Mouse (Mus musculus) small intestine, adult 2 months (tissue): ENCODE results near the gene Edem1.

Source experiments
- CTCF ChIP-seq: fragments of 200-500 bp; IDR thresholded peaks from 2 replicates; pipeline ENCODE4 v1.5.1; 2012; ENCODE audit warnings: low read depth, mild to moderate bottlenecking, control low read depth, inconsistent platforms, low read length, moderate library complexity, mixed read lengths; ENCODE audit not compliant: insufficient replicate concordance, insufficient read length; ENCODE audit errors: extremely low read depth
- POLR2A ChIP-seq: fragments of 200-500 bp; IDR thresholded peaks from 2 replicates; pipeline ENCODE4 v1.6.1; 2012; ENCODE audit warnings: low read depth, mild to moderate bottlenecking, control low read depth, inconsistent platforms, low read length, moderate library complexity

GRCm38 (mm10) chr6:108896525-108897087, 68.2 kb downstream of the Edem1 start:
- TF ChIP-seq CTCF (no peak), POLR2A (no peak)
